ENCODE assay signal across 8 mouse cellular contexts in the genomic region with DNA sequence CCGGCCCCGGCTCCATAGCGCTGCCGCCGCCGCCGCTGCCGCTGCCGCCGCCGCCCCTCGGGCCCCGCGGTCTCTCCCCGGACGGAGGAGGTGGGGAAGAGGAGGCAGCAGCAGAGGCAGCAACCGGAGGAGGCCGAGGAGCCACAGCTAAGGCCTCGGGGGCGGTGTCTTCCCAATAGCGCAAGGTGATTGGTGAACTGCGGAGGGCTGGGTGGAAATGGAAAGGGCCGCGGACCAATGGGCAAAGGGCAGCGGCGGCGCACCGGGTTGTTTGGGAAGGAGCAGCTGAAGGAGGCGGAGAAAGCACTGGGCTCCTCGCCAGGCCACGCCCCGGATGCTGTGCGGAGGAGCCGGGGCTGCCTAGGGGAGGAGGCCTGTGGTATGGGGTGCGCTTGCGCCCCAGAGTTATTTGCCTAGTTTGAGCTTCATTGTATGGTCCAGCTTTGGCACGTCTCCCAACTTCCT. TPM values are rescaled to one million over a fixed set of nuclear protein-coding genes. Genes with fewer than 3 reads are reported as not detected.
DNase-seq lines count a peak whose midpoint lies in the region; ATAC-seq and TF ChIP-seq lines count a peak whose summit lies in the region.

Gene Bmt2, minus strand, starts transcription at position 149 of the 465 bp plus-strand sequence.

- TF ChIP-seq CTCF in CH12.LX (conservative IDR thresholded peaks at IDR 0.05 in 1 of 2, IDR thresholded peaks at IDR 0.05 in 1 of 2; ENCODE audit: low read depth in 2 of 2, low read length in 2 of 2), result no peak

- no peaks in the 10 kb centered on the region for H3K27me3 ChIP-seq in CH12.LX (replicated peaks)
- H3K27me3 ChIP-seq in forebrain, embryonic 11.5 days (ENCODE audit: control insufficient read depth, insufficient read depth, low read length), result no peaks in the 10 kb centered on the region
- no peaks in the 10 kb centered on the region for H3K27me3 ChIP-seq in heart, embryonic 16.5 days (ENCODE audit: control insufficient read depth, insufficient read depth, low read length)
- no peaks in the 10 kb centered on the region for H3K27me3 ChIP-seq in liver, embryonic 15.5 days
- no peaks in the 10 kb centered on the region for H3K27me3 ChIP-seq in neural tube, embryonic 12.5 days (replicated peaks)

- dilution Hi-C loops in CH12.LX (cut with MboI; ENCODE audit: extremely low pct_ligation_motif_present, extremely low pct_unique_long_range_greater_than_20kb, low sequenced_read_pairs), result no loop called here

- TF ChIP-seq POLR2A in CH12.LX (IDR thresholded peaks at IDR 0.05; ENCODE audit: low read depth, low read length), result peak; percentile 82

- DNase-seq in CH12.LX (ENCODE audit: extremely low read depth), result peak; percentile 97
- DNase-seq in c-Kit-positive CD71-positive TER-119-negative erythroid progenitor cells, embryonic 14.5 days (ENCODE audit: low read depth), result peak; percentile 94
- peak; percentile 98 for DNase-seq in forebrain, embryonic 11.5 days (ENCODE audit: low spot score)
- peak; percentile 99 to 100 for DNase-seq in kidney, postnatal 36 days
- DNase-seq in telencephalon, adult 2 months (ENCODE audit: low read depth, low spot score), result peak; percentile 98

- no peaks in the 10 kb centered on the region for H3K9me3 ChIP-seq in CH12.LX (replicated peaks; ENCODE audit: low read length)
- H3K9me3 ChIP-seq in forebrain, embryonic 11.5 days (ENCODE audit: control insufficient read depth, low read length), result no peaks in the 10 kb centered on the region
- H3K9me3 ChIP-seq in heart, embryonic 16.5 days (replicated peaks; ENCODE audit: control insufficient read depth, low read length), result no peaks in the 10 kb centered on the region
- no peaks in the 10 kb centered on the region for H3K9me3 ChIP-seq in liver, embryonic 15.5 days (replicated peaks)
- H3K9me3 ChIP-seq in neural tube, embryonic 12.5 days, result no peaks in the 10 kb centered on the region

- TF ChIP-seq RAD21 in CH12.LX (IDR thresholded peaks at IDR 0.05; ENCODE audit: low read depth, low read length), result no peak

- peaks cover 24% of the 10 kb centered on the region for H3K79me2 ChIP-seq in CH12.LX (replicated peaks; ENCODE audit: control insufficient read depth, extremely low read depth, insufficient read depth, poor library complexity, severe bottlenecking)

- ATAC-seq in forebrain, embryonic 11.5 days (replicated peaks; ENCODE audit: low FRiP score), result peak; percentile 99
- ATAC-seq in heart, embryonic 16.5 days (replicated peaks; ENCODE audit: extremely low read depth, insufficient read depth, low FRiP score), result peak; percentile 98
- peak; percentile 99 for ATAC-seq in liver, embryonic 15.5 days (ENCODE audit: insufficient read depth)
- peak; percentile 99 for ATAC-seq in neural tube, embryonic 12.5 days (ENCODE audit: low FRiP score, low read depth)

- peak within 1 kb of the TSS; percentile 71 for H3K27ac ChIP-seq in CH12.LX (ENCODE audit: insufficient read depth, low read depth)
- peak within 1 kb of the TSS; percentile 85 for H3K27ac ChIP-seq in forebrain, embryonic 11.5 days (ENCODE audit: low read depth, low read length)
- peak within 1 kb of the TSS; percentile 86 for H3K27ac ChIP-seq in heart, embryonic 16.5 days (ENCODE audit: low read length)
- H3K27ac ChIP-seq in liver, embryonic 15.5 days (replicated peaks), result peak within 1 kb of the TSS; percentile 87
- H3K27ac ChIP-seq in neural tube, embryonic 12.5 days, result peak within 1 kb of the TSS; percentile 92

- in situ Hi-C loops in CH12.LX (cut with MboI; ENCODE audit: low pct_ligation_motif_present, low pct_unique_long_range_greater_than_20kb, low sequenced_read_pairs), result no loop called here

- H3K4me2 ChIP-seq in CH12.LX (ENCODE audit: insufficient read depth, low read depth, poor library complexity, severe bottlenecking), result peak within 1 kb of the TSS; percentile 62
- H3K4me2 ChIP-seq in forebrain, embryonic 11.5 days (ENCODE audit: low read depth, low read length, severe bottlenecking), result peak within 1 kb of the TSS; percentile 81
- peak within 1 kb of the TSS; percentile 71 for H3K4me2 ChIP-seq in heart, embryonic 16.5 days (ENCODE audit: low read depth, low read length)
- peak within 1 kb of the TSS; percentile 88 for H3K4me2 ChIP-seq in liver, embryonic 15.5 days
- peak within 1 kb of the TSS; percentile 84 for H3K4me2 ChIP-seq in neural tube, embryonic 12.5 days (replicated peaks)

- H3K9ac ChIP-seq in CH12.LX (ENCODE audit: insufficient read depth, low read depth), result peak within 1 kb of the TSS; percentile 80
- peak within 1 kb of the TSS; percentile 83 for H3K9ac ChIP-seq in forebrain, embryonic 11.5 days (ENCODE audit: low read length)
- peak within 1 kb of the TSS; percentile 96 for H3K9ac ChIP-seq in heart, embryonic 16.5 days (ENCODE audit: low read length)
- H3K9ac ChIP-seq in liver, embryonic 15.5 days, result peak within 1 kb of the TSS; percentile 89
- peak within 1 kb of the TSS; percentile 95 for H3K9ac ChIP-seq in neural tube, embryonic 12.5 days

- H3K4me1 ChIP-seq in CH12.LX (ENCODE audit: control insufficient read depth in 1 of 2, insufficient read depth in 2 of 2), result peaks cover 15 to 46% of the 10 kb centered on the region in 2 experiments
- H3K4me1 ChIP-seq in forebrain, embryonic 11.5 days (replicated peaks; ENCODE audit: control insufficient read depth, insufficient read depth, low read length), result no peaks in the 10 kb centered on the region
- peaks cover 9% of the 10 kb centered on the region for H3K4me1 ChIP-seq in heart, embryonic 16.5 days (ENCODE audit: control insufficient read depth, insufficient read depth, low read length)
- peaks cover 11% of the 10 kb centered on the region for H3K4me1 ChIP-seq in liver, embryonic 15.5 days (replicated peaks)
- H3K4me1 ChIP-seq in neural tube, embryonic 12.5 days, result 0 out of 2 replicates have a peak, but pooled peaks cover 7% of the 10 kb centered on the region

- WGBS in forebrain, embryonic 11.5 days, result under 1% methylated on average over 37 of the region's 37 CpGs
- WGBS in heart, embryonic 16.5 days, result under 1% methylated on average over 37 of the region's 37 CpGs
- under 1% methylated on average over 37 of the region's 37 CpGs for WGBS in liver, embryonic 15.5 days (ENCODE audit: insufficient replicate concordance)
- under 1% methylated on average over 37 of the region's 37 CpGs for WGBS in neural tube, embryonic 12.5 days

- peaks cover 3 to 11% of the 10 kb centered on the region in 2 experiments for H3K36me3 ChIP-seq in CH12.LX (replicated peaks in 1 of 2; ENCODE audit: control insufficient read depth in 1 of 2, insufficient read depth in 1 of 2, low read length in 1 of 2)
- no peaks in the 10 kb centered on the region for H3K36me3 ChIP-seq in forebrain, embryonic 11.5 days (ENCODE audit: control insufficient read depth, insufficient read depth, low read length)
- no peaks in the 10 kb centered on the region for H3K36me3 ChIP-seq in heart, embryonic 16.5 days (ENCODE audit: control insufficient read depth, insufficient read depth)
- H3K36me3 ChIP-seq in liver, embryonic 15.5 days (replicated peaks), result no peaks in the 10 kb centered on the region
- no peaks in the 10 kb centered on the region for H3K36me3 ChIP-seq in neural tube, embryonic 12.5 days

- H3K4me3 ChIP-seq in CH12.LX (replicated peaks in 1 of 3; ENCODE audit: low read depth in 2 of 3, low read length in 2 of 3, poor library complexity in 1 of 3), result peak within 1 kb of the TSS; percentile 72 to 94 (median 82)
- peak within 1 kb of the TSS; percentile 79 for H3K4me3 ChIP-seq in forebrain, embryonic 11.5 days (ENCODE audit: low read depth, low read length)
- peak within 1 kb of the TSS; percentile 75 for H3K4me3 ChIP-seq in heart, embryonic 16.5 days (ENCODE audit: low read length)
- peak within 1 kb of the TSS; percentile 90 for H3K4me3 ChIP-seq in liver, embryonic 15.5 days (replicated peaks)
- H3K4me3 ChIP-seq in neural tube, embryonic 12.5 days, result peak within 1 kb of the TSS; percentile 88

- TF ChIP-seq EP300 in CH12.LX (IDR thresholded peaks at IDR 0.05; ENCODE audit: low read length), result no peak

TF ChIP-seq in CH12.LX, 34 proteins besides CTCF, POLR2A, EP300 and RAD21 (continues in another document):
- TF ChIP-seq SMC3 (IDR thresholded peaks at IDR 0.05; ENCODE audit: low read depth, low read length), result no peak
- TF ChIP-seq MAZ (IDR thresholded peaks at IDR 0.05; ENCODE audit: low read depth, low read length), result peak; percentile 54; the same call in 1 of the 2 replicates
- TF ChIP-seq ETS1 (conservative IDR thresholded peaks at IDR 0.05; ENCODE audit: low read depth, low read length), result no peak
- peak; percentile 39; the same call in 1 of the 2 replicates for TF ChIP-seq MAX (IDR thresholded peaks at IDR 0.05; ENCODE audit: low read length)
- TF ChIP-seq ELF1 (IDR thresholded peaks at IDR 0.05; ENCODE audit: low read depth, low read length), result peak; percentile 68; the same call in 1 of the 2 replicates
- no peak for TF ChIP-seq E2F4 (IDR thresholded peaks at IDR 0.05; ENCODE audit: insufficient replicate concordance, low read depth, low read length)
- peak; percentile 76 for TF ChIP-seq CHD2 (IDR thresholded peaks at IDR 0.05; ENCODE audit: low read length)
- no peak for TF ChIP-seq USF2 (conservative IDR thresholded peaks at IDR 0.05; ENCODE audit: low read depth, low read length)
- TF ChIP-seq TBP (conservative IDR thresholded peaks at IDR 0.05; ENCODE audit: low read depth, low read length), result peak; percentile 78
- TF ChIP-seq UBTF (IDR thresholded peaks at IDR 0.05; ENCODE audit: low read depth, low read length), result peak; percentile 64; the same call in 1 of the 2 replicates
- TF ChIP-seq SIN3A (IDR thresholded peaks at IDR 0.05; ENCODE audit: low read length), result peak; percentile 73; the same call in 1 of the 2 replicates
- TF ChIP-seq TCF12 (IDR thresholded peaks at IDR 0.05; ENCODE audit: low read depth, low read length), result peak; percentile 82
- TF ChIP-seq USF1 (IDR thresholded peaks at IDR 0.05; ENCODE audit: low read depth, low read length), result no peak
- no peak for TF ChIP-seq MYC (IDR thresholded peaks at IDR 0.05; ENCODE audit: low read depth, low read length)
- TF ChIP-seq BHLHE40 (IDR thresholded peaks at IDR 0.05; ENCODE audit: low read depth, low read length), result no peak
- TF ChIP-seq NRF1 (IDR thresholded peaks at IDR 0.05; ENCODE audit: low read depth, low read length), result peak; percentile 89
- no peak for TF ChIP-seq IRF4 (IDR thresholded peaks at IDR 0.05; ENCODE audit: low read depth, low read length)
- peak; percentile 61 for TF ChIP-seq ZMIZ1 (IDR thresholded peaks at IDR 0.05; ENCODE audit: low read depth, low read length)

RNA-seq across cellular contexts. Expression of gene Bmt2, which starts in this region (rescaled TPM):
- total RNA-seq in CH12.LX (2012; rRNA removed) (13.6 and 17.6 TPM in 2 replicates), CH12.LX (2014; rRNA removed) (59.2 and 62.8 TPM in 2 replicates)
- 12.0 and 12.8 TPM in 2 replicates for polyA plus RNA-seq in CH12.LX (2012; ENCODE audit: insufficient read length, low read depth)
- polyA plus RNA-seq in forebrain, embryonic 11.5 days (2014; fragmentation: Nextera tagmentation; extraction: Ambion mirVana), result 24.4 and 29.1 TPM in 2 replicates
- polyA plus RNA-seq in heart, embryonic 16.5 days (2015; fragmentation: Nextera tagmentation; extraction: Ambion mirVana), result 15.9 and 16.8 TPM in 2 replicates
- polyA plus RNA-seq in liver, embryonic 15.5 days (2015; fragmentation: Nextera tagmentation; extraction: Ambion mirVana), result 3.1 and 3.4 TPM in 2 replicates
- 22.3 and 22.6 TPM in 2 replicates for polyA plus RNA-seq in neural tube, embryonic 12.5 days (2016; fragmentation: Nextera tagmentation; extraction: Ambion mirVana)

Comparison
In these comparisons a context has a peak if more than half of its experiments do, and no peak if none do; other contexts are left out.
1. Peak in every context shown above with its lines: DNase-seq, ATAC-seq, H3K4me3 ChIP-seq and H3K27ac ChIP-seq.